Mouse (Mus musculus): ENCODE data around the gene Wwp2. TPM values are rescaled to one million over a fixed set of nuclear protein-coding genes. Genes with fewer than 3 reads are reported as not detected.
A peak's percentile ranks its signal among the peaks of the same experiment; 100 is the strongest.

The Wwp2 gene
- total RNA-seq, 2 experiments from 2014 or later, result 31.8 to 54.7 TPM

- ATAC-seq (replicated peaks; ENCODE audit: poor library complexity), result no peak
These were observed 110.0 kb downstream of the Wwp2 start for GRCm38 (mm10) chr8:107546154-107546553.

- ATAC-seq (replicated peaks; ENCODE audit: poor library complexity), result no peak
These were observed 110.7 kb downstream of the Wwp2 start for GRCm38 (mm10) chr8:107546817-107547216.

DNA sequence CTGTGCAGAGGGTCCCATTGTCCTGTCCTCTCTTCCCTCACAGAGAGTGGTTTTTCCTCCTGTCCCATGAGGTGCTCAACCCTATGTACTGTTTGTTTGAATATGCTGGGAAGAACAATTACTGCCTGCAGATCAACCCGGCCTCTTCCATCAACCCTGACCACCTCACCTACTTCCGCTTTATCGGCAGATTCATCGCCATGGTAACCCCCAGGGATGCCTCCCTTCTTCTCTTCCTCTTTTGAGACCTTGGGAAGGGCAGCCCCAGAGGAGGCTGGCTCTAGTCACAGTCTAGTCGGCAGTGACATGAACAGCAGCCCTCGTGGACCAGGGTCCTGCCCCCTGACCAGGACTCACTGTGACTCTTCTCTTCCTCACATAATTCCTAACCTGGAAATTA, 116.1 kb downstream of the Wwp2 start:
- ATAC-seq (replicated peaks; ENCODE audit: poor library complexity), result peak; percentile 90

DNA sequence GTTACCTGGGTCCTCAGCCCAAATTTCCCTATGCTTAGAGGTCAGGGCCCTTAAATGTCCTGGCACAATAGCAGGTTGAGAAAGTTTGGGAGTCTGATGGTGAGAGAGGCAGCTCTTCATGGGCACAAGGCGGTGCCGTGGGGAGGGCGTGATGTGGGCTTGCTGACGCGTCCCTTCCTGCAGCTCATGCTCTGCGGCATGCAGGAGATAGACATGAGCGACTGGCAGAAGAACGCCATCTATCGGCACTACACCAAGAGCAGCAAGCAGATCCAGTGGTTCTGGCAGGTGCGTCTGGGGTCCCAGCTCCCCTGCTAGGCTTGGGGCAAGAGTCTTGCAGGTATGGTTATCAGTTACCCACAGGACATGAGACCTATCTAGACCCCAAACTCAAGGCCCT, 119.1 kb downstream of the Wwp2 start:
- ATAC-seq (replicated peaks; ENCODE audit: poor library complexity), result no peak

DNA sequence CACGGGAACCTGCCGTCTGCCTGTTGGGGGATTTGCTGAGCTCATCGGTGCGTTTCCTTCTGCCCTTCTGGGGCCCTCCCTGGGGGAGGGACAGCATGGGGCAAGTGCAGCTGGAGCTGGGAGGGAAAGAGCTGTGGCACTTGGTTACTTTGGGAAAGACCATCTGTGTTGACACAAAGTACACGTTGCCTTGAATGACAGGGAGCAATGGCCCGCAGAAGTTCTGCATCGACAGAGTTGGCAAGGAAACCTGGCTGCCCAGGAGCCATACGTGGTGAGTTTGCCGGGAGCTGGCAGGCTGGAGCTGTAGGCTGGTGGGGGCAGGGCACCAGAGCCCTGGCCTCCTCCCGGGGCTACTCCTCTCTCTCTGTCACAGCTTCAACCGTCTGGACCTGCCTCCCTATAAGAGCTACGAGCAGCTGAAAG, 120.4 kb downstream of the Wwp2 start:
- ATAC-seq (replicated peaks; ENCODE audit: poor library complexity), result no peak

DNA sequence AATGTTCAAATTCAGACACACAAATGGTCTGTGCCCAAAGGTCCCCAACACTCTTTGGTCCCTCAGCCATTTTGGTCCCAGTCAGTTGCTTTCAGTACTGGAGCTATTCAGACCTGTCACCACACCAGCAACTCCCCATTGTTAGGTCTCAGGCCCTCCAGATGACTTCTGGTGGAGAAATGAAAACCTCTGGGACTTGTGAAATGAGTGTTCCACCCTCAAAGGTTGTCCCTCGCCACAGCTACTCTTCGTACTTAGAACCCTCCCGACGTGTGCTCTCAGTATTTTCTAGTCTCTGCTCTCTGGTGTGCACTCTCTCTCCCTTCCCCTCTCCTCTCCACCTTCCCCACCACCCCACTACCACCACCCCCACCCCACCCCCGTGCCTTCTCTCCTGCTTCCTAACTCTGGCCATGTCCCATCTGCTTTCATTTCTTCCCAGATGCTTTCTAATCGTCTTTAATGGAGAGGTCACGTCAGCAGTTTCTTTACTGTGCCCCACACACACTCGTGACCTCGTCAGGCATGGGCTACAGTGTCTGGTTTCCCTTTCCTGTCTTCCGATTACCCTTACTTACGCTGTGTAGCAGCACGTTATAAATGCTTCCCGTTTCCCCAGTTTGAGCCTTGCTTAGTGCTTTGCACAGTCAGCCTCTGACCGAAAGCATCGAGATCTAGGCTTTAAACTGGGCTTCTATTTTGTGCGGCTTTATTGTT, 124.8 kb downstream of the Wwp2 start:
- ATAC-seq (replicated peaks; ENCODE audit: poor library complexity), result peak; percentile 89

- ATAC-seq (replicated peaks; ENCODE audit: poor library complexity), result no peak
These were observed 126.0 kb downstream of the Wwp2 start for GRCm38 (mm10) chr8:107562164-107562563.

DNA sequence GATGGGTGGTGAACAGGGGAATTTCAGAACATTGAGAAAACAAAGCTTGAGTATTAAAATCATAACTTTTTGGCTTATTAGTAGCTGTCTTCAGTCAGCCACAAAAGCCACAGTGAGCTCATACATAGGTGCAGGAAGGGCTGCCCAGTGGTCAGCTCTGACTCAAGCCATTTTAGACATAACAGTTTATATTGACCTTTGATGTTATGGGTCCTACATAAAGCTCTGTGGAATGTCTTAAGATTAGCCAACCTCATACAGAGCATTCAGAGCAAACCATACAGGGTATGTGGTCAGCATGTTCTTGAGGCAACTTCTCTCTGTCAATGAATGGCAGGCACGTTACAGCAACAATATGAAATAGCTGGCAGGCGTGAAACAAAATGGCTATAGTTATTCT, 134.9 kb downstream of the Wwp2 start:
- 0 out of 2 replicates have a peak, but pooled peaks have one; percentile 19 for ATAC-seq (replicated peaks; ENCODE audit: poor library complexity)

DNA sequence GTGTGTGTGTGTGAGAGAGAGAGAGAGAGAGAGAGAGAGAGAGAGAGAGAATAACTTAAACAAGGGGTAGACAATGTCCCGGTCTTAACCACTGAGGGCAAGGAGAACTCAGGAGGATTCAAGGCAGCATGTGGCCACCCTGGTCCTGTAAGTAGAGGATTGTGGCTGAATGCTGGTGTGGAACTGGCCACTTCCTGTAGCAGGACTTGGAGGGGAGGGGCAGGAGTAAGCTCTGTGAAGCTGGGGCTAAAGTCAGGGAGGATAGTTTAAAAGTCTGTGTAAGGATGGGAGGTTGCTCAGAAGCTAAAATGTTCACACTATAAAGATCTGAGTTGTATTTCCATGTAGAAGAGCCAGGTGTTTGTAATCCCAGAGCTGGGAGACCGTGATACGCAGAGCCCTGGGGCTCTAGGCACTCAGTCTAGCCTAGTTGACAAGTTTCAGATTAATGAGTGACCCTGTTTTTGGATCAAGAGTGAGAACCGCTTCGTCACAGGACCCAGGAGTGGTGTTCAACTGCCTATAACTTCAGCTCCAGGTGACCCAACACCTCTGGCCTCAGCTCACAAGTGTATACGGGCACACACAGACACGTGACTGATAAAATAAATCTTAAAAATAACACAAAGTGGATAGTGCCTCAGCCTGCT, 135.4 kb downstream of the Wwp2 start:
- no peak for ATAC-seq (replicated peaks; ENCODE audit: poor library complexity)

DNA sequence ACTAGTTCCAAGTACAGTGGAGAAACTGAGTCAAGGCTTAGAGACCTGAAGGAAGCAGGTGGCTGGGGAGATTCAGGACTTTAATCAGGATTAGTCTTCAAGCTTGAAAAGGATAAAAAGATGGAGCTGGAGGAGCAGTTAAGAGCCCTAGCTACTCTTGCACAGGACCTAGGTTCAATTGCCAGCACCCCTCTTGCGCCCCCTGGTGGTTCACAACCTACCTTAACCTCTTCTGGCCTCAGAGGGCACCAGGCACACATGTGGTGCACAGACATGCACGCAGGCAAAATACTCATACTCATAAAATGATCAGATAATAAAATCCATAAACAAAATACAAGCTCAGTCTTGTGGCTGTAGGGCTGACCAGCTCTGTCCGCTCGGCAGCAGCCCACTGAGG, 136.3 kb downstream of the Wwp2 start:
- peak; percentile 78 for ATAC-seq (replicated peaks; ENCODE audit: poor library complexity)

- peak; percentile 22; the same call in 1 of the 2 replicates for ATAC-seq (replicated peaks; ENCODE audit: poor library complexity)
These were observed 138.6 kb downstream of the Wwp2 start for GRCm38 (mm10) chr8:107574771-107575170.

DNA sequence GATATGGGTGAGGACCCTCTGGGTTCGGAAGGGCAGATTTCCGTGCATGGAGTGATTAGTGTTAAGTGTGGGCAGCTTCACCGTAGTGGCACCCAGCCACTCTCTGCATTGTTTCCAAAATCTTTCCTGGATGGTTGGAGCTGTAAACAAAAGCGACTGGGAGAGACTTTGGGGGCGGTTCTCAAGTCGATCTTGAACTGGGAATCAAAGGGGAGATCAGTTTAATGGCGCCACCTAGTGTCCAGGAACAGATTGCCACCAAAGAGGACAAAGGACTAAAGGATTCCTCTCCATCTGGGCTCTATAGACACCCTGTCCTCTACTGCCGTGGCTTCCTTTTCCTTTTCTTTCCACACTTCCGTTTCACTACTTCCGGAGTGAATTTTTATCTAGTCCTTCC, 140.5 kb downstream of the Wwp2 start:
- peak; percentile 59 for ATAC-seq (replicated peaks; ENCODE audit: poor library complexity)

- peak; percentile 79 for ATAC-seq (replicated peaks; ENCODE audit: poor library complexity)
These were observed 141.5 kb downstream of the Wwp2 start for GRCm38 (mm10) chr8:107577640-107578039.

GRCm38 (mm10) chr8:107578132-107578531, 142.0 kb downstream of the Wwp2 start:
- ATAC-seq (replicated peaks; ENCODE audit: poor library complexity), result peak; percentile 59

- ATAC-seq (replicated peaks; ENCODE audit: poor library complexity), result no peak
These were observed 142.4 kb downstream of the Wwp2 start for GRCm38 (mm10) chr8:107578541-107578940.

GRCm38 (mm10) chr8:107580879-107581278, 144.7 kb downstream of the Wwp2 start:
- ATAC-seq (replicated peaks; ENCODE audit: poor library complexity), result no peak

- no peak for ATAC-seq (replicated peaks; ENCODE audit: poor library complexity)
These were observed 145.4 kb downstream of the Wwp2 start for GRCm38 (mm10) chr8:107581536-107581935.

DNA sequence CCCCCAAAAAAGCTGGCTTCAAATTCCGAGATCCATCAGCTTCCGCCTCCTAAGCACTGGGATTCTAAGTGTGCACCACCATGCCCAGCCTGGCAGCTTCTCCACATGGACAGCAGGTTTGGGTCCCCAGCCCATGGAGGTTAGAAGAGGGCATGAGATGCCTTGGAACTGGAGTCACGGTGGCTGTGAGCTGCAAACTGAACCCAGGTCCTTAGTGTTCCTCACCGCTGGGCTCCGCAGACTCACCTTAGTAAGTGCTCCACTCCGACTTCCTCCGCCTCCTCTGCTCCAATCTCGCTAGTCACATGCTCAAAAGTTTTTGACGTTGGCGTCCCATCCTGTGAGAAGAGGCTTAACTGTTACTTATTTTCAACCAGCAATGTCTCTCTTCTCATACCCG, 146.0 kb downstream of the Wwp2 start:
- ATAC-seq (replicated peaks; ENCODE audit: poor library complexity), result no peak

DNA sequence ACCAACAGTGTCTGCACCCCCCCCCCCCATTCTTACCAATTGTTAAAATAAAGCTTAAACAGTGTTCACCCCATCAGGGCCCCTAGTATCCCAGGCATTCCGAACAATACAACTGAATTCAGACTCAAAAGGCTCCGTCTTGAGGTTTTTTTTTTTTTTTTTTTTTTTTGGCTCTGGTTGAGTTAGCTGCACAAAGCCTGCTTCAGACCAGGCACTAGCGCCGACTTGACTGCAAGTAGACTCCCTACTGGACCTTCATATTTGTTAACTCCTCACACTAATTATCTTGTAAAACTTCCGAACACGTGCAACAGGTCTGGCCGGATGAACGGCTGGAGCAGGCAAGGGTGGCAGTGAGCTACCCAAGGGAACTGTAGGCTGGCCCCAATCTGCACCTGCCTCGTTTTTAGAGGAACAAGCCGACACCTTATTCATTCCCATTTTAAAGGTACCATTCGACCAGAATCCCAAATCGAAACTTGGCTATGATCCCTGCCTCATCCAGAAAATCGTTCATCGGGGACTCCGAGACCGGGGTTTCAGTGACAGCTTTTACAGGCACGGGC, 151.3 kb downstream of the Wwp2 start:
- ATAC-seq (replicated peaks; ENCODE audit: poor library complexity), result 0 out of 2 replicates have a peak, but pooled peaks have one; percentile 12

DNA sequence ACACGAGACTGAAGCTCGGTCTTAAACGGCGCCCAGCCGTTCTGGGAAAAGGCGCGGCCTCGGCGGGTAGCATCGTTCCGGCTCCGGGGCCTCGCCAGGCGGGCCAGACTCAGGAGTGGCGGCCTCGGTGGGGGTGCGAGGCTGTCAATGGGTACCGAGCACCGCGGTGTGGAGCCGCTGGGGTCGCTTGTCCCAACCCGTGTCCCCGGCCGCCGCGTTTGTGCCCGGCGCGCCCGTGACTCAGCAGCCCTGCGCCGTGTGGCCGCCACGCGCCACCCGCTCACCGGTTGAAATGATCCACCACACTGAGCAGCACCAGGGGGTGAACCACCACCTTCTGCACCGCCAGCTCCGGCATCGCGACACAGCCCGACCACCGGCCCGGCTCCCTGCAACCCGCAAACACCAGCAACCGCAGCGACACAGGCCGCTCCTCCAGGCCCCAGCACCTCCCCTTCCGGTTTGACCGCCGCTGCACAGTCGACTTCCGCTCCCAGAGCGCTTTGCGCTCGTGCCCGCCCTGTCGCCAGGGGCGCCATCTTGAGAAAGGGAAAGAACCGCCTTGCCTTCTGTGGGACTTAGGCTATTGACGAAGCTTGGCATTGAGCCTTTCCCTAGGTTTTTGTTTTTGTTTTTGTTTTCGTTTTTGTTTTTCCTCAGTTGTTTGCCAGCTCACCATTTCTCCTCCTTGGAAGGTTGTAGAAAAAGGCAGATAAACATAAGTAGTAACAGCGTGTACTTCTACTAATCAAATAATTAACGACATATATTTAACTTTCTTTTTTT, 152.0 kb downstream of the Wwp2 start, which contains the start of gene Psmd7:
Psmd7 (minus strand) TSS at position 470 of the 786 bp plus-strand sequence.
- ATAC-seq (replicated peaks; ENCODE audit: poor library complexity), result peak; percentile 99
